Mouse (Mus musculus): Measurements from ENCODE around the gene Fam126a. TPM values are rescaled to one million over a fixed set of nuclear protein-coding genes. Genes with fewer than 3 reads are reported as not detected.

Fam126a gene
- polyA plus RNA-seq, 1 experiment = 9.5 TPM

DNA sequence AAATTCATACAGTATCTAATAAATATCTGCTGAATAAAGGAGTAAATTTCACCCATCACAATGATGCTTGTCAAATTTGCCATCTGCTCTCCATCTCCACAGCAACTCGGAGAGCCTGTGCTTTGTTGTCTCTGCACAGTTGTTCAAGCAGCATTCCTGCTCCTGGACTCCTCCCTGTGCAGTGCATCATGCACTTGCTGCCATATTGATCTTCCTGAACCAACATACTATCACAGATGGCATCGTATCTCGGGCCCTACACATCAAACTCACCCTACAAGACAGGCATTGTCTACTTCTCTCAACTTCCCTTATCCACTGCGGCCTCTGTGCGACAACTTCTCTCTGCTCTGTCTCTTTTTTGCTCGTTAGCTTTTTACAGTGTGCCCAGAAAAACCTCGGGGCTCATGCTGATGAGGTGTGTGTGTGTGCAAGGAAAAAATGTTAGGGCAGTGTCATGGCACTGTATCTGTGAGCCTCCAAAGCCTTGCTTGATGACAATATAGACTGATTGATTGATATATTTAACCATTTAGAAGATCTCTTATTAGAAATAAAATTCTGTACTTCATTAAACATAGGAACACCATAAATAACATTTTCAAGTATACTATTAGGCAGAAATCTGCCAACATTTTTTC, 11.7 kb downstream of the Fam126a start:
- Histone ChIP-seq H3K4me1 (ENCODE audit: control insufficient read depth, insufficient read depth, low read length) (no peaks in the 10 kb centered on the region), H3K27me3 (ENCODE audit: control insufficient read depth, insufficient read depth, low read length, poor library complexity, severe bottlenecking) (no peaks in the 10 kb centered on the region), H3K9me3 (replicated peaks; ENCODE audit: control insufficient read depth, insufficient read depth, low read length, poor library complexity, severe bottlenecking) (no peaks in the 10 kb centered on the region), H3K4me3 (ENCODE audit: low read depth, low read length) (no peak overlapping the region), H3K36me3 (ENCODE audit: control insufficient read depth, insufficient read depth, low read length, poor library complexity, severe bottlenecking) (no peaks in the 10 kb centered on the region), H3K27ac (ENCODE audit: insufficient read depth, low read length) (no peak overlapping the region), H3K9ac (ENCODE audit: low read depth, poor library complexity, severe bottlenecking) (no peak overlapping the region)
- TF ChIP-seq EP300 (IDR thresholded peaks at IDR 0.05; ENCODE audit: insufficient read depth, low read depth, low read length) = no peak
- TF ChIP-seq CTCF (IDR thresholded peaks at IDR 0.05; ENCODE audit: low read depth, low read length) = no peak
- TF ChIP-seq POLR2A (IDR thresholded peaks at IDR 0.05; ENCODE audit: insufficient read depth, low read length) = no peak

DNA sequence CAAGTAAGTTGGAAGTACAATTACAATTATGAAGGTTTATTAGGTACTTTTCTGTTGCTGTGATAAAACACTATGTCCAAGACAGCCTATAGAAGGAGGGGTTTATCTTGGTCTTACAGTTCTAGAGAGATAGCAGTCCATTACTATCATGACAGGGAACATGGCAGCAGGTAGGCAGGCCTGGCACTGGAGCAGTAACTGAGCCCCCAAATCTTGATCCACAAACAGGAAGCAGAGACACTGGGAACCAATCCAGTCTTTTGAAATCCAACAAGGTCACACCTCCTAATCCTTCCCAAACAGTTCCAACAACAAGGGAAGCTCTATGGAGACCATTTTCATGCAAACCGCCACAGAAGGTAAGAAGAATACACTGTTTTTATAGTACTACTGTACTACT, 13.6 kb downstream of the Fam126a start:
- Histone ChIP-seq H3K27ac (ENCODE audit: insufficient read depth, low read length) (no peak overlapping the region), H3K4me3 (ENCODE audit: low read depth, low read length) (no peak overlapping the region), H3K9me3 (replicated peaks; ENCODE audit: control insufficient read depth, insufficient read depth, low read length, poor library complexity, severe bottlenecking) (no peaks in the 10 kb centered on the region), H3K36me3 (ENCODE audit: control insufficient read depth, insufficient read depth, low read length, poor library complexity, severe bottlenecking) (no peaks in the 10 kb centered on the region), H3K4me1 (ENCODE audit: control insufficient read depth, insufficient read depth, low read length) (no peaks in the 10 kb centered on the region), H3K9ac (ENCODE audit: low read depth, poor library complexity, severe bottlenecking) (no peak overlapping the region), H3K27me3 (ENCODE audit: control insufficient read depth, insufficient read depth, low read length, poor library complexity, severe bottlenecking) (no peaks in the 10 kb centered on the region)
- no peak for TF ChIP-seq POLR2A (IDR thresholded peaks at IDR 0.05; ENCODE audit: insufficient read depth, low read length)
- TF ChIP-seq CTCF (IDR thresholded peaks at IDR 0.05; ENCODE audit: low read depth, low read length) = no peak

DNA sequence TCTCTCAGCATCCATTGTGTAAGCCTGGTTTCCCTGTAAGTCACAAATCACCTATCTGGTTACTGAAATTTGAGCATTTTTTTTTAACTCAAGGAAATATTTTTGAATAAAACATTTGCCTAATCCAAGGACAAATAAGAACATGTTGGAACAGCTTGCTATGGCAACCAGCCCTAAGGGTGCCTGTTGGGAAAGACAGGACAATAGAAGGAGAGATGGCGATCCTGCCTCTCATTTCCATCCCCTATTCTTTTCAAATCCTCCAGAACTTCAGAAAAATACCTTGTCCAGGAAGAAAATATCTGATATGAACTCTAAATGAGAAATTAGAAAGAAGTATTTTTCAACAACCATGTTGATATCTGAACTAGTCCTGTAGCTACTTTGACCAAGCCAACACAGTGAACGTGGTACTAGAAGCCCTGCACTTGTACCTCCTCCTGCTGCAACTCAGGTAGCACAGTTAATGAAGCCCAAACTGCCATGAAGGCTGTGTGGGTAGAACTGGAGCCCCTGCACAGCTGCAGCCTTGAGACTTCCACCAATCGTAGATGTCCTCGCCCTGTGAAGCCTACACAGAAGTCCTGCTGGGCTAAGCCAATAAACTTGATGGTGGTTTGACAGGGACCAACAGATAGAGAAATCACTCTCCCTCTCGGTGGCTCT, 17.0 kb downstream of the Fam126a start:
- no peaks in the 10 kb centered on the region for H3K4me1 ChIP-seq (ENCODE audit: control insufficient read depth, insufficient read depth, low read length)
- no peaks in the 10 kb centered on the region for H3K36me3 ChIP-seq (ENCODE audit: control insufficient read depth, insufficient read depth, low read length, poor library complexity, severe bottlenecking)
- no peaks in the 10 kb centered on the region for H3K9me3 ChIP-seq (replicated peaks; ENCODE audit: control insufficient read depth, insufficient read depth, low read length, poor library complexity, severe bottlenecking)
- TF ChIP-seq EP300 (IDR thresholded peaks at IDR 0.05; ENCODE audit: insufficient read depth, low read depth, low read length) (no peak), POLR2A (IDR thresholded peaks at IDR 0.05; ENCODE audit: insufficient read depth, low read length) (no peak), CTCF (IDR thresholded peaks at IDR 0.05; ENCODE audit: low read depth, low read length) (no peak)
- H3K27ac ChIP-seq (ENCODE audit: insufficient read depth, low read length) = no peak overlapping the region
- H3K9ac ChIP-seq (ENCODE audit: low read depth, poor library complexity, severe bottlenecking) = no peak overlapping the region
- H3K4me3 ChIP-seq (ENCODE audit: low read depth, low read length) = no peak overlapping the region
- no peaks in the 10 kb centered on the region for H3K27me3 ChIP-seq (ENCODE audit: control insufficient read depth, insufficient read depth, low read length, poor library complexity, severe bottlenecking)

DNA sequence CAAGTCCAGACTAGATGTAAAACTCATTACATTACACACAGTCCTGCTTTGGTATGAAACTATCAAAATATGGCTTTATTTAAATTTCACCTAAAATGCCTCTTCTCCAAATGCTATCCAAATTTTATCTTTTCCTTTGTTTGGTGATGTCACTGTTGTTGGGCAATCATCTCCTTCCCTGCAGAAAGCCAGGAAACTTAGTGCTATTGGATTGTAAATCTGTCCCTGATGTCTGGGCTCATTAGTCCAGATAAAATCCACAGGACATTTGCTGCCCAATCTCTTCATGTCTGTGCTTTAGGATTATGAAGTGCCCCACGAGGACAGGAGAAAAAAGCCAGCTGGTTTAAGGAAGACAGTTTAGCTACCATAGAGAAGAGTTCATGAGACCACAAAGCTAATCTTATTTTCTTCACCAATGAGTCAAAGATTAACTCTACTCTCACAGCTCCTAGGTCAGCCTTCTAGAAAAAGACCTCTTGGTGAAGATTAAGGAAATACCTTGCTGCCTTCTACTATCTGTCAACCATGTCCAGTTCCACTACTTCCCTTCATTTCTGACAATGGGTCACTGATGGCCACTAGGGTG, 31.3 kb downstream of the Fam126a start:
- H3K4me3 ChIP-seq (ENCODE audit: low read depth, low read length) = no peak overlapping the region

DNA sequence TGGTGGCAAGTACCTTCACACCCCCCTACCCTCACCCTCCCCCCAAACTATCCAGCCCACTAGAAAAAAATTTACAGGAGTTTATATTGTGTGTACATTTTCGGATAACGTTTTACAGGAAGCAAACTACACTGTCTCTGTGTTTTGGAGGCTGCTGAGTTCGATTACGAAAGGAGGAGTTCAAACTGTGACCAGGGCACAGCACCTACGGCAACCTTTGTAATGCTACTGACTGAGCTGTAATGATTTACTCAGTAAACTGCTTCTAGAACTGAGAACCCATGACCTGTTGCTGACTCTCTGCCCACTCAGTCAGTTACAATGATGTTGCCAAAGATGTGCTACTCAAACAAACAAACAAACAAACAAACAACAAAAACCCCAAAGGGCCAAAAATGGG, 34.5 kb downstream of the Fam126a start:
- H3K9me3 ChIP-seq (replicated peaks; ENCODE audit: control insufficient read depth, insufficient read depth, low read length, poor library complexity, severe bottlenecking) = no peaks in the 10 kb centered on the region
- no peaks in the 10 kb centered on the region for H3K27me3 ChIP-seq (ENCODE audit: control insufficient read depth, insufficient read depth, low read length, poor library complexity, severe bottlenecking)
- no peak overlapping the region for H3K27ac ChIP-seq (ENCODE audit: insufficient read depth, low read length)
- TF ChIP-seq EP300 (IDR thresholded peaks at IDR 0.05; ENCODE audit: insufficient read depth, low read depth, low read length) = no peak
- TF ChIP-seq POLR2A (IDR thresholded peaks at IDR 0.05; ENCODE audit: insufficient read depth, low read length) = no peak
- TF ChIP-seq CTCF (IDR thresholded peaks at IDR 0.05; ENCODE audit: low read depth, low read length) = no peak
- no peak overlapping the region for H3K9ac ChIP-seq (ENCODE audit: low read depth, poor library complexity, severe bottlenecking)
- no peaks in the 10 kb centered on the region for H3K4me1 ChIP-seq (ENCODE audit: control insufficient read depth, insufficient read depth, low read length)
- no peaks in the 10 kb centered on the region for H3K36me3 ChIP-seq (ENCODE audit: control insufficient read depth, insufficient read depth, low read length, poor library complexity, severe bottlenecking)
- no peak overlapping the region for H3K4me3 ChIP-seq (ENCODE audit: low read depth, low read length)

More for the DNA sequence above, 31.3 kb downstream of the Fam126a start:
- no peaks in the 10 kb centered on the region for H3K27me3 ChIP-seq (ENCODE audit: control insufficient read depth, insufficient read depth, low read length, poor library complexity, severe bottlenecking)
- no peaks in the 10 kb centered on the region for H3K9me3 ChIP-seq (replicated peaks; ENCODE audit: control insufficient read depth, insufficient read depth, low read length, poor library complexity, severe bottlenecking)
- no peak overlapping the region for H3K9ac ChIP-seq (ENCODE audit: low read depth, poor library complexity, severe bottlenecking)
- no peaks in the 10 kb centered on the region for H3K36me3 ChIP-seq (ENCODE audit: control insufficient read depth, insufficient read depth, low read length, poor library complexity, severe bottlenecking)
- H3K27ac ChIP-seq (ENCODE audit: insufficient read depth, low read length) = no peak overlapping the region
- H3K4me1 ChIP-seq (ENCODE audit: control insufficient read depth, insufficient read depth, low read length) = no peaks in the 10 kb centered on the region
- TF ChIP-seq CTCF (IDR thresholded peaks at IDR 0.05; ENCODE audit: low read depth, low read length) = no peak

DNA sequence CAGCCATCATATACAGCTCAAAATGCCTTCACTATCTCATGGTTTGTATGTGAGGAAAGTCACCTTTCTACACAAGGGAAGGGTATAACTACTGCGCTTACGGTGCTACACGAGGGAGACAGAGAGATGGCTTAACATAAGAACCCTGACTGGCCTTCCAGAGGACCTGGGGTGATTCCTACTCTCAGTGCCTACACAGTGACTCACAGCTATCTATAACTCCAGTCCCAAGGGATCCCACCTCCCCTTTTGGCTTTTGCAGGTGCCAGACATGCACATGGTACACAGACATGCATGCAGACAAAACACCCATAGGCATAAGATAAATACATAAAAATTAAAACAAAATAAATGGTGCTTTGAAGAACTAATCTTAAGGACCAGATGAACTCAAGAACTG, 35.6 kb downstream of the Fam126a start:
- Histone ChIP-seq H3K27me3 (ENCODE audit: control insufficient read depth, insufficient read depth, low read length, poor library complexity, severe bottlenecking) (no peaks in the 10 kb centered on the region), H3K36me3 (ENCODE audit: control insufficient read depth, insufficient read depth, low read length, poor library complexity, severe bottlenecking) (no peaks in the 10 kb centered on the region), H3K9me3 (replicated peaks; ENCODE audit: control insufficient read depth, insufficient read depth, low read length, poor library complexity, severe bottlenecking) (no peaks in the 10 kb centered on the region), H3K4me1 (ENCODE audit: control insufficient read depth, insufficient read depth, low read length) (no peaks in the 10 kb centered on the region), H3K9ac (ENCODE audit: low read depth, poor library complexity, severe bottlenecking) (no peak overlapping the region), H3K27ac (ENCODE audit: insufficient read depth, low read length) (no peak overlapping the region), H3K4me3 (ENCODE audit: low read depth, low read length) (no peak overlapping the region)
- no peak for TF ChIP-seq POLR2A (IDR thresholded peaks at IDR 0.05; ENCODE audit: insufficient read depth, low read length)
- TF ChIP-seq EP300 (IDR thresholded peaks at IDR 0.05; ENCODE audit: insufficient read depth, low read depth, low read length) = no peak
- no peak for TF ChIP-seq CTCF (IDR thresholded peaks at IDR 0.05; ENCODE audit: low read depth, low read length)
